Comparison of ENCODE assay signal across 28 mouse cellular contexts in genomic region chr16:36655199-36655598, GRCm38 (mm10). TPM values are rescaled to one million over a fixed set of nuclear protein-coding genes. Genes with fewer than 3 reads are reported as not detected.
"Had no signal": no experiment of that assay in that cellular context is flagged by ENCODE, and none has a peak within 500 bp of the region (broad histone marks: within the 10 kb centered on the region; RNA-seq: fewer than 3 reads in every experiment).

No protein-coding gene starts in this region.

- H3K9ac ChIP-seq: heart, embryonic 12.5 days; hindbrain, embryonic 12.5 days; hindbrain, embryonic 15.5 days; intestine, embryonic 15.5 days; limb, embryonic 13.5 days; limb, embryonic 15.5 days; liver, embryonic 12.5 days; liver, embryonic 14.5 days had no signal

- H3K4me1 ChIP-seq: heart, embryonic 10.5 days; heart, embryonic 12.5 days; hindbrain, embryonic 10.5 days; hindbrain, embryonic 12.5 days; hindbrain, embryonic 15.5 days; intestine, embryonic 15.5 days; limb, embryonic 13.5 days; limb, embryonic 15.5 days; liver, embryonic 12.5 days had no signal

- DNase-seq: gastrocnemius, adult 2 months; gastrocnemius, postnatal 10 days; gastrocnemius, postnatal 25 days; heart, postnatal 10 days; heart, postnatal 4 days; kidney, adult 18-20 months; kidney, adult 8-10 months; kidney, postnatal 10 days; kidney, postnatal 25 days; kidney, postnatal 4 days; left cerebral cortex, postnatal 4 days had no signal

- ATAC-seq: hindbrain, postnatal 0 days; intestine, embryonic 15.5 days; intestine, postnatal 0 days; liver, embryonic 12.5 days had no signal

- H3K36me3 ChIP-seq: heart, embryonic 10.5 days; heart, embryonic 12.5 days; hindbrain, embryonic 10.5 days; hindbrain, embryonic 12.5 days; hindbrain, embryonic 15.5 days; intestine, embryonic 15.5 days; limb, embryonic 13.5 days; limb, embryonic 15.5 days; liver, embryonic 12.5 days had no signal

- H3K27ac ChIP-seq: gastrocnemius, adult 2 months; heart, embryonic 10.5 days; hindbrain, embryonic 10.5 days; hindbrain, embryonic 12.5 days; hindbrain, embryonic 15.5 days; hindbrain, postnatal 0 days; intestine, embryonic 15.5 days; layer of hippocampus, adult 2 months; limb, embryonic 13.5 days; limb, embryonic 15.5 days; liver, embryonic 12.5 days; liver, embryonic 14.5 days had no signal

- H3K4me2 ChIP-seq: heart, embryonic 12.5 days; hindbrain, embryonic 12.5 days; hindbrain, embryonic 15.5 days; intestine, embryonic 15.5 days; limb, embryonic 13.5 days; limb, embryonic 15.5 days; liver, embryonic 12.5 days had no signal

- H3K9me3 ChIP-seq: heart, embryonic 10.5 days; hindbrain, embryonic 15.5 days; intestine, embryonic 15.5 days; limb, embryonic 15.5 days; liver, embryonic 12.5 days had no signal

- H3K27me3 ChIP-seq: heart, embryonic 12.5 days; hindbrain, embryonic 12.5 days; hindbrain, embryonic 15.5 days; intestine, embryonic 15.5 days; limb, embryonic 13.5 days; limb, embryonic 15.5 days; liver, embryonic 12.5 days had no signal

- H3K4me3 ChIP-seq: gastrocnemius, adult 2 months; heart, embryonic 10.5 days; heart, embryonic 12.5 days; hindbrain, embryonic 10.5 days; hindbrain, embryonic 12.5 days; hindbrain, embryonic 15.5 days; intestine, embryonic 15.5 days; layer of hippocampus, adult 2 months; limb, embryonic 13.5 days; limb, embryonic 15.5 days; liver, embryonic 12.5 days had no signal

RNA-seq across cellular contexts. Expression of gene Ildr1, which starts 38.6 kb away (rescaled TPM):
- total RNA-seq: gastrocnemius, postnatal 4 days; granulocyte monocyte progenitor cell, adult 5-6 weeks; heart, adult 8-10 months; heart, postnatal 10 days; heart, postnatal 25 days; heart, postnatal 4 days had no signal
- polyA plus RNA-seq: heart, embryonic 12.5 days had no signal
